Mouse (Mus musculus): ENCODE data around the gene 9130409I23Rik. TPM values are rescaled to one million over a fixed set of nuclear protein-coding genes. Genes with fewer than 3 reads are reported as not detected.
"Not testable (repeated sequence)": the region's sequence is repeated elsewhere in the genome, so short reads cannot be mapped to it uniquely, and the experiment has no call there.

Gene 9130409I23Rik
- total RNA-seq, 2 experiments from 2014 or later, result not detected

- not testable (repeated sequence) for DNase-seq (ENCODE audit: low spot score in 2 of 2)
Observed at GRCm38 (mm10) chr1:181035015-181035778, 15.8 kb upstream of the 9130409I23Rik start.

- no peak for DNase-seq (ENCODE audit: low spot score in 2 of 2)
Observed at GRCm38 (mm10) chr1:181037623-181038022, 13.4 kb upstream of the 9130409I23Rik start.

GRCm38 (mm10) chr1:181039652-181040051 is 11.4 kb upstream of the 9130409I23Rik start:
- peak in 1 of 2 experiments; percentile 27 for DNase-seq (ENCODE audit: low spot score in 2 of 2)

DNA sequence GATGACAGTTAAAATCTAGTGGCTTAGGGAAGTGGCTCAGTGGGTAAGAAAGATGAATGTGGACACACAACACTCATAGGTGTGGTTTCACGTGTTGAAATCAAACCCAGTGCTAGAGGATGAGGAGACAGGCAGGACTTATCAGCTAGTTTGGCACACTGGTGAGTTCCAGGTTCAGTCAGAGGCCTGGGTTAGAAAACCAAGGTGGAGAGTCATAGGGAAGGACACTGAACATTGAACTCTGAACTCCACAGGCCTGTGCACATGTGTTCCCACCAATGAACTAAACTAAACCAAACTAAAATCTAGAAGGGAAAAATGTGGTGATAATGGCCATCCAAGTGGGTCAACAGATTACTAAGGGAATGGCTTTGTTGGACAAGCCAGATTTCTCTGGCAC is 3.5 kb upstream of the 9130409I23Rik start:
- DNase-seq (ENCODE audit: low spot score in 2 of 2), result no peak

DNA sequence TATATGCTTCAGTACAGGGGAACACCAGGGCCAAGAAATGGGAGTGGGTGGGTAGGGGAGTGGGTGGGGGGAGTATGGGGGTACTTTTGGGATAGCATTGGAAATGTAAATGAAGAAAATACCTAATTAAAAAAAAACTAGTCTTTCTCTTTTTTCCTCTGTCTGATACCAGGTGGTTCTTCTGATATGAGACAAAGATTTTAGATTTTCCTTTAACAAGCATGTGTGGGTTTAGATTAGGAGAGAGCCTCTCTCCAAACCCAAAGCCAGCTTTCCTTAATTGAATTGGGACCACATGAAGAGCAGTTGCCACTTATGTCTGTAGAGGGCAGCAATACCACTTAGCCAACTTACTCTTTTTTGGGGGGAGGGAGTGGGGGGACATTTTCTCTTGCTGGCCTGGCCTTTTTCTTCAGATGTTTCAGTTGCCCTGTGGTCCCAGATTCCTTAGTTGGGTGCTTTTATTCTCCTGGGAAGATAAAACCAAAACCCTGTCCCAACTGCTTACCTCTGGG is 1.7 kb upstream of the 9130409I23Rik start:
- DNase-seq (ENCODE audit: low spot score in 2 of 2), result no peak

- DNase-seq (ENCODE audit: low spot score in 2 of 2), result no peak
Observed at GRCm38 (mm10) chr1:181052898-181053297, 1.9 kb downstream of the 9130409I23Rik start.

DNA sequence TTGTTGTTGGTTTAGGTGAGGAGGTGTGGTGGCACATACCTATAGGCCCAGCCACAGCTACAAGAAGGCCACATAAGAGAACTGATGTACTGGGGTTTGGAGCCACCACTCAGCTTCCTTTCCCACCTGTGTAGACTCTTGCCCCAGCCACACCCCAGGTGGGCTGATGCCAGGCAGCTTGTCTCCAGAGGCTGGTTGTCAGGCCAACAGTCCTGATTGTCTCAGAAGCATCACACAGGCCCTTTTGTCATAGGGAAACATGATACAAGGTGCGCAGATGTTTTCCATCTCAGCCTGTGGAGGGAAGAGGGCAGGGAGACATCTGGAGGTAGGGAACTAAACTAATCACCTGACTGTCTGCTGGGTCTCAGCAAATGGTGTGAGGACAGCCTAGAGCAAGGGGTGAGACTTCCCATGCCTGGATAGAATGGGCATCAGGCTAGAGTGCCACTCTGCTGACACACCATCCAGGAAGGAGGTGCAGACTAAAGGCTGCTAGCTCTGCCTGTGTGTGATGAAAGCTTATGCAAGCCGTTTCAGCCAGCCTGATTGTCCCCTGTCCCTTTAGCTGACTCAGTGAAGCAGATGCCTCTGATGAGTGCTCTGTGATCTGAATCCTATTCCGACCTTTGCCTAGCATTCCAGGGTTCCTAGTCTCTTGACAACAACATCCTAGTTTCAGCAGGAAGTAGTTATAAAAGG is 10.9 kb downstream of the 9130409I23Rik start:
- no peak for DNase-seq (ENCODE audit: low spot score in 2 of 2)

GRCm38 (mm10) chr1:181063991-181064390 is 13.0 kb downstream of the 9130409I23Rik start:
- DNase-seq (ENCODE audit: low spot score in 2 of 2), result no peak

- DNase-seq (ENCODE audit: low spot score in 2 of 2), result no peak
Observed at GRCm38 (mm10) chr1:181064648-181065047, 13.6 kb downstream of the 9130409I23Rik start.

- no peak for DNase-seq (ENCODE audit: low spot score in 2 of 2)
Observed at GRCm38 (mm10) chr1:181068344-181068743, 17.3 kb downstream of the 9130409I23Rik start.

DNA sequence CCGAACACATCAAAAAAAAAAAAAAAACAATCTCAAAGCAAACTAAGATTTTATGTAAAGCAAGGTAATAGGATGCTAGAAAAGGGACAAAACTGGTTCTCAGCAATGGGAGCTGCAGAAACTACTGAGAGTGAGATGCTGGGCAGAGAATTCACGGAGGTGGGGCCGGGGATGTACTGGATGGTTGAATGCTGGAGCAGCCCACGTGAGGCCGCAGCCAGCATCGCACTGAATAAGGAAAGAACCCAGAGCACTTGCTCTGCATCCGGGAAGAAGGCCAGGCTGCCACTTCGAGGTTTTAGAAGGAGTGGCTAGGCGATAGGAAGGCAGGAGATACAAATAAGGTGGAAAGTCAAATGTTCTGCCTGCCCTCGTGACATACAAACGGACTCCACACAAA is 18.6 kb downstream of the 9130409I23Rik start:
- no peak for DNase-seq (ENCODE audit: low spot score in 2 of 2)

- DNase-seq (ENCODE audit: low spot score in 2 of 2), result no peak
Observed at GRCm38 (mm10) chr1:181073075-181073474, 22.0 kb downstream of the 9130409I23Rik start.

DNA sequence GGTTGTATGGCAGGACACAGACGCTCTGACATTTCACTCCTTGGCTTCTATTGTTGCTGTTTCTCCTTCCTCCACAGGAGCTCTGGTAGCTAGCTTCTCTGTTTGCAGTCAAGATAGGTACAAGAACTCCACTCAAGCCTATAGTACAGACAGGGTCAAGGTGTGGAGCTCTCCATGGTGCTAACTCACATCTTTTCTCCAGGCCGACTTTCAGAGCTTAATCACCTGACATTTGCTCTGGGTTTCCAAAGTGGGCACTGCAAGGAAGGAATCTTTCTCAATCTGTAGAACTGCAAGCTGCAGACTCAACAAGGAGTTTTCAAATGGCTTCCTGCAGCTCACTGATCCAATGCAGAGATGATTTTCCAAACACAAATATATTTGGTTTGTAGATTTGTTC is 33.0 kb downstream of the 9130409I23Rik start:
- DNase-seq (ENCODE audit: low spot score in 2 of 2), result no peak

- no peak for DNase-seq (ENCODE audit: low spot score in 2 of 2)
Observed at GRCm38 (mm10) chr1:181090048-181090447, 39.0 kb downstream of the 9130409I23Rik start.

Other genes with a start within 250 kb of the 9130409I23Rik start
- 100 to 1,000 TPM; 418 to 459 TPM for gene H3f3a, start 237.3 kb upstream of the 9130409I23Rik start, total RNA-seq (2021)
- 10 to 100 TPM; 21.2 to 22.8 TPM for gene Sde2, start 200.1 kb upstream of the 9130409I23Rik start, total RNA-seq (2021)
- 1 to 10 TPM; 5.1 to 5.2 TPM for gene Lefty2, start 158.1 kb upstream of the 9130409I23Rik start, total RNA-seq (2021)
- gene Pycr2, start 146.9 kb upstream of the 9130409I23Rik start, total RNA-seq (2021), result 10 to 100 TPM; 41.5 to 43.4 TPM
- 1 to 10 TPM; 7.2 to 9.3 TPM for gene Lefty1, start 116.2 kb upstream of the 9130409I23Rik start, total RNA-seq (2021)
- gene Tmem63a, start 108.9 kb upstream of the 9130409I23Rik start, total RNA-seq (2021), result 10 to 100 TPM in 1 of 2 experiments, 1 to 10 TPM in 1; 8.6 to 11.5 TPM
- 10 to 100 TPM; 19.7 to 28.3 TPM for gene Ephx1, start 30.3 kb upstream of the 9130409I23Rik start, total RNA-seq (2021)
- 10 to 100 TPM; 26.2 to 30.1 TPM for gene Nvl, start 93.0 kb downstream of the 9130409I23Rik start, total RNA-seq (2021)
- gene Cnih4, start 93.5 kb downstream of the 9130409I23Rik start, total RNA-seq (2021), result 10 to 100 TPM; 26.3 to 26.8 TPM
- 100 to 1,000 TPM; 132 to 143 TPM for gene Wdr26, start 160.8 kb downstream of the 9130409I23Rik start, total RNA-seq (2021)

Measured in layer of hippocampus, postnatal 14 days (tissue).